Mouse (Mus musculus): ENCODE measurements at regions not wholly inside any gene's neighbourhood (a gene's known extent, or its start where the extent isn't known, plus 50 kb on each side); places are given as distances from the start of the nearest gene placed in this dataset.

DNA sequence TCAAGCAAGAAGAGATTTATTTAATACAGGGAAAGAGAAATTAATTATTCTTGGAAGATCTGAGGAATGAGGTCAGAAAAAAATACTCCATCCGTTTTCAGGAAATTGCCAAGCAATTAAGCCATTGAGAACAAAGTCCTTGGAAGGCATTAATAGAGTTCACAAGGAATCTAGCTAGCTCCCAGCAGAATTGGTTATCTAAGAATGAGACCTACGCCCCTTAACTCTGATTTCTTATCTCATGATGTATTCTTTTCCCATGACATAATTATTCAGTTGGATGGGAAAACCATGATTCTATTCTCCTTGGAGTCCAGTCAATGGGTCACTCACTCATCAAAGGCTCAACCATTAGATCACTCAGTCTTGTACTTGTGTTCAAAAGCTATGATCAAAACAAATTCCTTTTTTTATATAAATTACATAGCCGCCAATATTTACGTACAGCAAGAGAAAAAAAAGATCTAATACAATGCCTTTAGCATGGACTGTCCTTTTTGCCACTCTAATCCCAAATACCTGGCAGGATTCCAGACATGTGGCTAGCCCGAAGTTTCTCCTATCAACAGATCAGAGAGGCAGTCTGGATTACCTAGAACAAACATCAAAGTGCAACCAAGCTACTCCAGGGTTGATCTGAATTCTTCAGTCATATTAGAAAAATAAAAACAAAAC, 213.3 kb downstream of the Galc start:
- whole genome bisulfite sequencing = 63% methylated on average over 5 of the region's 5 CpGs
- H3K4me1 ChIP-seq (ENCODE audit: insufficient read depth, low read length) = no peaks in the 10 kb centered on the region
- no peaks in the 10 kb centered on the region for H3K27me3 ChIP-seq (ENCODE audit: insufficient read depth, low read length)
- H3K4me3 ChIP-seq (ENCODE audit: low read length) = no peak overlapping the region
- H3K36me3 ChIP-seq (ENCODE audit: insufficient read depth, low read length) = no peaks in the 10 kb centered on the region
- no peak for TF ChIP-seq CTCF (IDR thresholded peaks at IDR 0.05; ENCODE audit: low read depth)
- no peaks in the 10 kb centered on the region for H3K9me3 ChIP-seq (ENCODE audit: low read length)
- no peak overlapping the region for H3K4me2 ChIP-seq (ENCODE audit: low read depth, low read length)
- no peak overlapping the region for H3K27ac ChIP-seq
- ATAC-seq (no peak), DNase-seq (ENCODE audit: low spot score) (no peak)
- no peak overlapping the region for H3K9ac ChIP-seq (replicated peaks; ENCODE audit: low read length)

GRCm38 (mm10) chr12:98043436-98043835, 215.8 kb downstream of the Galc start:
- Histone ChIP-seq H3K27ac (no peak overlapping the region), H3K4me1 (ENCODE audit: insufficient read depth, low read length) (no peaks in the 10 kb centered on the region), H3K9me3 (ENCODE audit: low read length) (no peaks in the 10 kb centered on the region), H3K27me3 (ENCODE audit: insufficient read depth, low read length) (no peaks in the 10 kb centered on the region), H3K4me2 (ENCODE audit: low read depth, low read length) (no peak overlapping the region), H3K36me3 (ENCODE audit: insufficient read depth, low read length) (no peaks in the 10 kb centered on the region), H3K4me3 (ENCODE audit: low read length) (no peak overlapping the region), H3K9ac (replicated peaks; ENCODE audit: low read length) (no peak overlapping the region)
- DNase-seq (ENCODE audit: low spot score) (no peak), ATAC-seq (no peak)
- no peak for TF ChIP-seq CTCF (IDR thresholded peaks at IDR 0.05; ENCODE audit: low read depth)
- 64% methylated on average over 5 of the region's 5 CpGs for WGBS

DNA sequence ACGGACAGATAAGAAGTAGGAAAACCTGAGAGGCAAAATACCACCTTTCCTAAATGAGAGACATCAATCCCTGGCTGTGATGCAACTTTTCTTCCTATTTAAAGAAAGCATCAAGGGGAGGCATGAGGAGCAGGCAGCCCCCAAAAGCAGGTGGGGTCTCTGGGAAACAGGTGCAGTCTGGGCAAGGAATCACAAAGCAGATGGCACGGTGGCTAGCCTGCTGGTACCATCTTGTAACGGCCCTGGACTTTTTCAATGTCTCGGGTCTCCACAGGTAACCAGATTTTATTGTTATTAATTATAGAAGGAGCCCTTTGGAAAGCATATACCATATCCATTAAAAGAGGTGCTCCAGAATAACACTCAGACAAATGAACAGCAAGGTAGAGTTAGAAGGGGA, 219.6 kb downstream of the Galc start:
- no peak for TF ChIP-seq CTCF (IDR thresholded peaks at IDR 0.05; ENCODE audit: low read depth)
- no peak overlapping the region for H3K27ac ChIP-seq
- H3K9me3 ChIP-seq (ENCODE audit: low read length) = no peaks in the 10 kb centered on the region
- no peaks in the 10 kb centered on the region for H3K27me3 ChIP-seq (ENCODE audit: insufficient read depth, low read length)
- H3K4me3 ChIP-seq (ENCODE audit: low read length) = no peak overlapping the region
- no peak overlapping the region for H3K9ac ChIP-seq (replicated peaks; ENCODE audit: low read length)
- DNase-seq (ENCODE audit: low spot score) (no peak), ATAC-seq (no peak)
- H3K36me3 ChIP-seq (ENCODE audit: insufficient read depth, low read length) = no peaks in the 10 kb centered on the region
- no peaks in the 10 kb centered on the region for H3K4me1 ChIP-seq (ENCODE audit: insufficient read depth, low read length)
- 82% methylated on average over 4 of the region's 4 CpGs for whole genome bisulfite sequencing
- no peak overlapping the region for H3K4me2 ChIP-seq (ENCODE audit: low read depth, low read length)

DNA sequence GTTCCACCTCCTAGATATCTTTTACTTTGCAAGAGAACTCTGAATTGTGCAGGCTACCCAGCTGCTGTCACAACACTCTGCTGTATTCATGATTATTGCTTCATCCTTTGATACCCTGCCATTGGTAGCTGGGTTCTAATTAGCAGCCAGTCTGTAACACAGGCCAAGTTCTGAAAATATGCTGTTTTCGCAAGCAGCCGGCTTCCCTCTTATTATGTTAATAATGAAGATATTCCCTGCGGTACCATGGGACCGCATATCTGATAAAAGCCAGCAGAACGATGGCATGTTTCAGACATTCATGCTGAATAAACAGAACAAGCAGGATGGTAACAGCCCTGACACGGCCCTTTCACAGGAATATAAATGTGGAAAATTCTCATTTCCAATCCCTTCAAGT, 235.6 kb downstream of the Galc start:
- H3K9ac ChIP-seq (replicated peaks; ENCODE audit: low read length) = no peak overlapping the region
- peak; percentile 44 for DNase-seq (ENCODE audit: low spot score)
- WGBS = 36% methylated on average over 6 of the region's 6 CpGs
- no peak for TF ChIP-seq CTCF (IDR thresholded peaks at IDR 0.05; ENCODE audit: low read depth)
- H3K4me1 ChIP-seq (ENCODE audit: insufficient read depth, low read length) = no peaks in the 10 kb centered on the region
- H3K27ac ChIP-seq = no peak overlapping the region; the same call in 1 of the 2 replicates
- H3K36me3 ChIP-seq (ENCODE audit: insufficient read depth, low read length) = no peaks in the 10 kb centered on the region
- H3K9me3 ChIP-seq (ENCODE audit: low read length) = no peaks in the 10 kb centered on the region
- H3K27me3 ChIP-seq (ENCODE audit: insufficient read depth, low read length) = no peaks in the 10 kb centered on the region
- no peak overlapping the region for H3K4me3 ChIP-seq (ENCODE audit: low read length)
- peak; percentile 56 for ATAC-seq
- H3K4me2 ChIP-seq (ENCODE audit: low read depth, low read length) = no peak overlapping the region

- H3K27ac ChIP-seq = no peak overlapping the region
- no peak overlapping the region for H3K4me2 ChIP-seq (ENCODE audit: low read depth, low read length)
- H3K36me3 ChIP-seq (ENCODE audit: insufficient read depth, low read length) = no peaks in the 10 kb centered on the region
- no peak overlapping the region for H3K9ac ChIP-seq (replicated peaks; ENCODE audit: low read length)
- DNase-seq (ENCODE audit: low spot score) (peak; percentile 43), ATAC-seq (no peak)
- no peak for TF ChIP-seq CTCF (IDR thresholded peaks at IDR 0.05; ENCODE audit: low read depth)
- WGBS = 36% methylated on average over 8 of the region's 8 CpGs
- no peaks in the 10 kb centered on the region for H3K9me3 ChIP-seq (ENCODE audit: low read length)
- H3K4me1 ChIP-seq (ENCODE audit: insufficient read depth, low read length) = no peaks in the 10 kb centered on the region
- no peaks in the 10 kb centered on the region for H3K27me3 ChIP-seq (ENCODE audit: insufficient read depth, low read length)
- H3K4me3 ChIP-seq (ENCODE audit: low read length) = no peak overlapping the region
Measured at GRCm38 (mm10) chr12:98014607-98015278, 244.5 kb downstream of the Galc start.

DNA sequence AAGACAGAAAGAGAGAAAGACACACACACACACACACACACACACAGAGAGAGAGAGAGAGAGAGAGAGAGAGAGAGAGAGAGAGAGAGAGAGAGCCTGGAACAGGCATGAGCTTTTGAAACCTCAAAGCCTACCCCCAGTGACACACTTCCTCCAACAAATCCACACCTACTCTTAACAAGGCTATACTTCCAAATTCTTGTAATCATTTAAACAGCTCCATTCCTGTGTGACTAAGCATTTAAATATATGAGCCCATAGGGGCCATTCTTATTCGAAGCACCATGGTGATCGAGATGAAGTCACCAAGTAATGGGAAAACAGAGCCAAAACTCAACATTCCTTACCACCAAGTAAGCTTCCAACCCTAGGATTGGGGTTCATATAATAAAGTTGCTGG, 250.1 kb downstream of the Galc start:
- no peak for DNase-seq (ENCODE audit: low spot score)
- H3K27me3 ChIP-seq (ENCODE audit: insufficient read depth, low read length) = no peaks in the 10 kb centered on the region
- no peak for TF ChIP-seq CTCF (IDR thresholded peaks at IDR 0.05; ENCODE audit: low read depth)
- H3K4me1 ChIP-seq (ENCODE audit: insufficient read depth, low read length) = no peaks in the 10 kb centered on the region
- no peak overlapping the region for H3K4me3 ChIP-seq (ENCODE audit: low read length)
- no peak overlapping the region for H3K9ac ChIP-seq (replicated peaks; ENCODE audit: low read length)
- ATAC-seq = no peak
- WGBS = 92% methylated on average over 2 of the region's 2 CpGs
- no peak overlapping the region for H3K27ac ChIP-seq
- no peaks in the 10 kb centered on the region for H3K9me3 ChIP-seq (ENCODE audit: low read length)
- H3K4me2 ChIP-seq (ENCODE audit: low read depth, low read length) = no peak overlapping the region
- H3K36me3 ChIP-seq (ENCODE audit: insufficient read depth, low read length) = no peaks in the 10 kb centered on the region
